8 mouse cellular contexts compared by ENCODE assay signal in the genomic region with DNA sequence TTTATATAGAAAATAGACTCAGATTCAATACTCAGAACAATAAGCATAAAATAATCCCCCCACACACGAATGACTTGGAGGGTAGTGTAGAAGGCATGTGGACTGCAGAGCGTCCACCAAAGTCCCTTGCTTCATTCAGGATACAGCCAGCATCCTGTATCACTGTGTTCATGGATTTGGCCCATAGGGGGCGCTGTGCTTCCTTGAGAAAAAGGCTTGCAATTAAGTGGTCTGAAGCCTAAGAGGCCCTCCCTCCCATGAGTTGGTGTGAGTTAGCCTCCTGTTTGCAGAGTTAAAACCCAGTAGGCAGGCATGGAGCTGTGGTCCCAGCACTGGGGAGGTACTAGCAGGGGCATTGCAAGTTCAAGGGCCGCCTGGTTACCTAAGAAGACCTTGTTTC. TPM values are rescaled to one million over a fixed set of nuclear protein-coding genes. Genes with fewer than 3 reads are reported as not detected.
A peak's percentile ranks its signal among the peaks of the same experiment; 100 is the strongest.
DNase-seq lines count a peak whose midpoint lies in the region; ATAC-seq lines count a peak whose summit lies in the region.

No protein-coding gene starts in this region.

- H3K9ac ChIP-seq in neural tube, embryonic 15.5 days (replicated peaks) = no peak overlapping the region
- H3K9ac ChIP-seq in kidney, embryonic 15.5 days = no peak overlapping the region
- H3K9ac ChIP-seq in limb, embryonic 15.5 days = no peak overlapping the region

- no peak for ATAC-seq in neural tube, embryonic 15.5 days (ENCODE audit: low FRiP score)
- no peak for ATAC-seq in kidney, embryonic 15.5 days (replicated peaks; ENCODE audit: low FRiP score)
- ATAC-seq in limb, embryonic 15.5 days (ENCODE audit: insufficient number of reproducible peaks, low FRiP score, low TSS enrichment, low read depth) = peak; percentile 4; the same call in 1 of the 2 replicates

- H3K4me3 ChIP-seq in neural tube, embryonic 15.5 days (replicated peaks) = no peak overlapping the region
- H3K4me3 ChIP-seq in kidney, embryonic 15.5 days (replicated peaks) = no peak overlapping the region
- H3K4me3 ChIP-seq in limb, embryonic 15.5 days = no peak overlapping the region

- H3K4me2 ChIP-seq in neural tube, embryonic 15.5 days = no peak overlapping the region
- no peak overlapping the region for H3K4me2 ChIP-seq in kidney, embryonic 15.5 days
- no peak overlapping the region for H3K4me2 ChIP-seq in limb, embryonic 15.5 days

- no peaks in the 10 kb centered on the region for H3K9me3 ChIP-seq in neural tube, embryonic 15.5 days (replicated peaks)
- no peaks in the 10 kb centered on the region for H3K9me3 ChIP-seq in kidney, embryonic 15.5 days (replicated peaks)
- H3K9me3 ChIP-seq in limb, embryonic 15.5 days = no peaks in the 10 kb centered on the region

- no peaks in the 10 kb centered on the region; the same call in 1 of the 2 replicates for H3K36me3 ChIP-seq in neural tube, embryonic 15.5 days
- H3K36me3 ChIP-seq in kidney, embryonic 15.5 days = peaks cover 4% of the 10 kb centered on the region; the same call in 1 of the 2 replicates
- H3K36me3 ChIP-seq in limb, embryonic 15.5 days = peaks cover 17% of the 10 kb centered on the region

- H3K27me3 ChIP-seq in neural tube, embryonic 15.5 days (replicated peaks) = peaks cover 3% of the 10 kb centered on the region; the same call in 1 of the 2 replicates
- no peaks in the 10 kb centered on the region for H3K27me3 ChIP-seq in kidney, embryonic 15.5 days
- no peaks in the 10 kb centered on the region for H3K27me3 ChIP-seq in limb, embryonic 15.5 days

- no peak overlapping the region for H3K27ac ChIP-seq in neural tube, embryonic 15.5 days (replicated peaks)
- peak overlapping the region; percentile 45; the same call in 1 of the 2 replicates for H3K27ac ChIP-seq in kidney, embryonic 15.5 days
- H3K27ac ChIP-seq in limb, embryonic 15.5 days = no peak overlapping the region

- H3K4me1 ChIP-seq in neural tube, embryonic 15.5 days = peaks cover 31% of the 10 kb centered on the region
- peaks cover 46% of the 10 kb centered on the region for H3K4me1 ChIP-seq in kidney, embryonic 15.5 days
- peaks cover 28% of the 10 kb centered on the region for H3K4me1 ChIP-seq in limb, embryonic 15.5 days

- intact Hi-C loops in gastrocnemius, postnatal 14 days (cut with DNase I; ENCODE audit: low total_unique reads) = loop anchor here (5.0 to 10.0 kb wide), 2 partner anchors 336 to 454 kb away; no protein-coding TSS in a partner anchor

- DNase-seq in neural tube, embryonic 10.5 days (ENCODE audit: extremely low spot score, low spot score) = peak; percentile 92
- peak; percentile 50 to 76 for DNase-seq in cerebellum, postnatal 25 days
- DNase-seq in gastrocnemius, postnatal 14 days = peak; percentile 84
- DNase-seq in retina, adult 2 months (ENCODE audit: low read depth, low spot score) = peak; percentile 41
- DNase-seq in thymus, postnatal 4 days = peak; percentile 88

- 27% methylated on average over 4 of the region's 4 CpGs for WGBS in neural tube, embryonic 15.5 days
- WGBS in kidney, embryonic 15.5 days = 30% methylated on average over 4 of the region's 4 CpGs
- 26% methylated on average over 4 of the region's 4 CpGs for WGBS in limb, embryonic 15.5 days

RNA-seq across cellular contexts. Expression of a gene that starts 47.1 kb away (rescaled TPM):
- polyA plus RNA-seq in neural tube, embryonic 15.5 days (2015; fragmentation: Nextera tagmentation; extraction: Ambion mirVana) = 118 and 123 TPM in 2 replicates
- 10 to 100 TPM; 15.3 to 19.6 TPM for total RNA-seq in gastrocnemius, postnatal 14 days (2021)
- polyA plus RNA-seq in kidney, embryonic 15.5 days (2015; fragmentation: Nextera tagmentation; extraction: Ambion mirVana) = 61.0 and 65.3 TPM in 2 replicates
- polyA plus RNA-seq in limb, embryonic 15.5 days (2015; fragmentation: Nextera tagmentation; extraction: Ambion mirVana) = 149 and 184 TPM in 2 replicates

Comparison
In these comparisons a context has a peak if more than half of its experiments do, and no peak if none do; other contexts are left out.
1. DNase-seq: peak in every context shown above with its lines; median percentile 92 in neural tube, embryonic 10.5 days; 88 in thymus, postnatal 4 days; 84 in gastrocnemius, postnatal 14 days; 63 in cerebellum, postnatal 25 days; 41 in retina, adult 2 months.